In the genomic region with DNA sequence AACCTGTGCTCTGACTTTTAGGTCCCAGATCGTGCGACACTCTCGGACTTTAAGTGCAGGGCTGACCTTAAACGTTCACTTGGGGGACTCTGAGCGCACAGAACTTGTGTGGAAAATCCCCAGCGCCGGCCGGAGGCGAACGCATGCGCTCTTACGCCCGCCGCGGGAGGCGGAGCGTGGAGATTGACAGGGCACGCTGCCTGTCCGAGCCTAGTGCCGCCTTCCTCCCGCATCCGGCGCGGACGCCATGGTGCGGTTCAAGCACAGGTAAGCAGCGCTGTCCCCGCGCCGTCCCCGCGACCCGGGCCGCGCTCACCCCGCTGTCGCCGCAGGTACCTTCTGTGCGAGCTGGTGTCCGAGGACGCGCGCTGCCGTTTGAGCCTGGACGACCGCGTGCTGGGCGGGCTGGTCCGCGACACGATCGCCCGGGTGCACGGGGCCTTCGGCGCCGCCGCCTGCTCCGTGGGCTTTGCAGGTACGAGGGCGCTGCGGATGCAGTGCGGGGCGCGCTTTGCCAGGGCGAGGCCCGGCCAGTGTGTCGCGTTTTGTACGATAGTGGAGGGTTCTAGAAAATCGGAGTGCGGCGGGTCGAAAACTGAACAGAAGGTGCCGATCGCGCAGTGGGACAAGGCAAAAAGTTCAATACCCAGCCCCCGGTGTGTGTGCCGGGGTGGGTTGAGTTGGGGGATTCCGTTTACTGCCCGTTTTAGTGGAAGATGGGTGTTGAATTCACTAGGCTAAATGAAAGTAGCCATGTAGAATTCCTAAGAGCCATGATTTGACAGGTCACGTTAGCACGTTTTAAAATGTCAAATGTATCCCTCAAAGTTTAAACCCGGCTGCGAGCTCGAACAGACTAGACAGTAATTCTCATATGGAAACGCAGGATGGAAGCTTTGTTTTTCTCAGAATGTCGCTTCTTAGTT, we compare ENCODE assay signal across 7 mouse cellular contexts. TPM values are rescaled to one million over a fixed set of nuclear protein-coding genes. Genes with fewer than 3 reads are reported as not detected.
DNase-seq lines count a peak whose midpoint lies in the region; ATAC-seq lines count a peak whose summit lies in the region.

No protein-coding gene starts in this region.

- H3K4me2 ChIP-seq in intestine, embryonic 15.5 days (replicated peaks) = peak overlapping the region; percentile 84

- H3K9ac ChIP-seq in intestine, embryonic 15.5 days = peak overlapping the region; percentile 85

- H3K27ac ChIP-seq in intestine, embryonic 15.5 days = peak overlapping the region; percentile 42; the same call in 1 of the 2 replicates
- peak overlapping the region; percentile 84 for H3K27ac ChIP-seq in midbrain, embryonic 10.5 days (replicated peaks)

- peaks cover 14% of the 10 kb centered on the region for H3K4me1 ChIP-seq in intestine, embryonic 15.5 days (replicated peaks)
- H3K4me1 ChIP-seq in midbrain, embryonic 10.5 days = peaks cover 33% of the 10 kb centered on the region

- under 1% methylated on average over 88 of the region's 88 CpGs for WGBS in intestine, embryonic 15.5 days
- WGBS in midbrain, embryonic 10.5 days = under 1% methylated on average over 88 of the region's 88 CpGs

- no peaks in the 10 kb centered on the region for H3K27me3 ChIP-seq in intestine, embryonic 15.5 days (replicated peaks)
- H3K27me3 ChIP-seq in midbrain, embryonic 10.5 days (ENCODE audit: low read depth, poor library complexity, severe bottlenecking) = peaks cover 58% of the 10 kb centered on the region

- peak; percentile 96 to 98 for DNase-seq in adrenal gland, adult (ENCODE audit: inconsistent age in 2 of 2, low spot score in 1 of 2)
- peak; percentile 94 for DNase-seq in embryo, embryonic 10.5 days (ENCODE audit: low spot score)
- peak; percentile 91 for DNase-seq in gastrocnemius, postnatal 25 days
- DNase-seq in left cerebral cortex, postnatal 25 days (ENCODE audit: low spot score in 2 of 2) = peak; percentile 92 to 95
- peak; percentile 90 for DNase-seq in midbrain, embryonic 10.5 days (ENCODE audit: low spot score)
- DNase-seq in right cerebral cortex, postnatal 4 days = peak; percentile 84

- ATAC-seq in intestine, embryonic 15.5 days = peak; percentile 91

- intact Hi-C loops in left cerebral cortex, postnatal 25 days (cut with DNase I) = loop anchor here (2.0 kb wide), 2 partner anchors 79 to 259 kb away; a partner anchor contains a TSS

- H3K36me3 ChIP-seq in intestine, embryonic 15.5 days = peaks cover 22% of the 10 kb centered on the region
- peaks cover 36% of the 10 kb centered on the region for H3K36me3 ChIP-seq in midbrain, embryonic 10.5 days

- H3K9me3 ChIP-seq in intestine, embryonic 15.5 days = no peaks in the 10 kb centered on the region
- H3K9me3 ChIP-seq in midbrain, embryonic 10.5 days (replicated peaks) = no peaks in the 10 kb centered on the region

- peak overlapping the region; percentile 94 for H3K4me3 ChIP-seq in intestine, embryonic 15.5 days (replicated peaks)
- H3K4me3 ChIP-seq in midbrain, embryonic 10.5 days = peak overlapping the region; percentile 95

RNA-seq across cellular contexts. Expression of a gene that starts 2.4 kb away (rescaled TPM):
- 10 to 100 TPM; 29.2 to 30.7 TPM for total RNA-seq in gastrocnemius, postnatal 25 days (2021)
- polyA plus RNA-seq in intestine, embryonic 15.5 days (2015; fragmentation: Nextera tagmentation; extraction: Ambion mirVana) = 126 and 128 TPM in 2 replicates
- 100 to 1,000 TPM; 104 to 110 TPM for total RNA-seq in left cerebral cortex, postnatal 25 days (2021)
- 104 and 113 TPM in 2 replicates for polyA plus RNA-seq in midbrain, embryonic 10.5 days (2016; fragmentation: Nextera tagmentation; extraction: Ambion mirVana)

RNA-seq across cellular contexts. Expression of a gene that starts 34.6 kb away (rescaled TPM):
- 100 to 1,000 TPM; 263 to 281 TPM for total RNA-seq in gastrocnemius, postnatal 25 days (2021)
- polyA plus RNA-seq in intestine, embryonic 15.5 days (2015; fragmentation: Nextera tagmentation; extraction: Ambion mirVana) = 119 and 120 TPM in 2 replicates
- total RNA-seq in left cerebral cortex, postnatal 25 days (2021) = 100 to 1,000 TPM; 248 to 266 TPM
- 133 and 134 TPM in 2 replicates for polyA plus RNA-seq in midbrain, embryonic 10.5 days (2016; fragmentation: Nextera tagmentation; extraction: Ambion mirVana)

RNA-seq across cellular contexts. Expression of a gene that starts 41.4 kb away (rescaled TPM):
- total RNA-seq in gastrocnemius, postnatal 25 days (2021) = 100 to 1,000 TPM in 1 of 2 experiments, 10 to 100 TPM in 1; 91.7 to 100 TPM
- polyA plus RNA-seq in intestine, embryonic 15.5 days (2015; fragmentation: Nextera tagmentation; extraction: Ambion mirVana) = 62.1 and 65.1 TPM in 2 replicates
- total RNA-seq in left cerebral cortex, postnatal 25 days (2021) = 10 to 100 TPM; 39.3 to 39.7 TPM
- polyA plus RNA-seq in midbrain, embryonic 10.5 days (2016; fragmentation: Nextera tagmentation; extraction: Ambion mirVana) = 57.3 and 61.1 TPM in 2 replicates

RNA-seq across cellular contexts. Expression of a gene that starts 43.9 kb away (rescaled TPM):
- 1 to 10 TPM; 1.6 TPM for total RNA-seq in gastrocnemius, postnatal 25 days (2021)
- 1.5 and 2.3 TPM in 2 replicates for polyA plus RNA-seq in intestine, embryonic 15.5 days (2015; fragmentation: Nextera tagmentation; extraction: Ambion mirVana)
- 100 to 1,000 TPM; 295 to 302 TPM for total RNA-seq in left cerebral cortex, postnatal 25 days (2021)
- polyA plus RNA-seq in midbrain, embryonic 10.5 days (2016; fragmentation: Nextera tagmentation; extraction: Ambion mirVana) = 1.2 and 1.3 TPM in 2 replicates

Comparison
In these comparisons a context has a peak if more than half of its experiments do, and no peak if none do; other contexts are left out.
1. Peak in every context shown above with its lines: DNase-seq, ATAC-seq, H3K4me3 ChIP-seq and H3K27ac ChIP-seq.